Mouse (Mus musculus) heart, embryonic 12.5 days (tissue): ENCODE data around the gene Gnptg. TPM values are rescaled to one million over a fixed set of nuclear protein-coding genes. Genes with fewer than 3 reads are reported as not detected.
A peak's percentile ranks its signal among the peaks of the same experiment; 100 is the strongest.

ENCODE experiments used
- ATAC-seq: fragments of 200-750 bp; cut with Nextera tagmentation; 2 replicates; pipeline ENCODE4 v1.8.0; 2017; ENCODE audit warnings: moderate TSS enrichment, moderate library complexity; ENCODE audit not compliant: insufficient number of reproducible peaks, low FRiP score
- H3K27ac ChIP-seq: fragments of 300-500 bp; sonication (generic); 2 replicates; pipeline ENCODE4 v1.5.1; 2016; ENCODE audit warnings: mild to moderate bottlenecking, moderate library complexity; ENCODE audit not compliant: poor library complexity, severe bottlenecking
- H3K27me3 ChIP-seq: fragments of 300-500 bp; sonication (generic); replicated peaks from 2 replicates; pipeline ENCODE4 v1.6.1; 2016; ENCODE audit warnings: mild to moderate bottlenecking, moderate library complexity
- H3K36me3 ChIP-seq: fragments of 300-500 bp; sonication (generic); 2 replicates; pipeline ENCODE4 v1.6.1; 2016; ENCODE audit warnings: mild to moderate bottlenecking, moderate library complexity
- H3K4me1 ChIP-seq: fragments of 300-500 bp; sonication (generic); replicated peaks from 2 replicates; pipeline ENCODE4 v1.6.1; 2016; ENCODE audit warnings: mild to moderate bottlenecking
- H3K4me2 ChIP-seq: fragments of 300-500 bp; sonication (generic); 2 replicates; pipeline ENCODE4 v1.6.1; 2016; ENCODE audit warnings: mild to moderate bottlenecking, moderate library complexity
- H3K4me3 ChIP-seq: fragments of 300-500 bp; sonication (generic); 2 replicates; pipeline ENCODE4 v1.5.1; 2016; ENCODE audit warnings: mild to moderate bottlenecking
- H3K9ac ChIP-seq: fragments of 300-500 bp; sonication (generic); 2 replicates; pipeline ENCODE4 v1.6.1; 2016; ENCODE audit warnings: mild to moderate bottlenecking, moderate library complexity
- H3K9me3 ChIP-seq: fragments of 300-500 bp; sonication (generic); replicated peaks from 2 replicates; pipeline ENCODE4 v1.6.1; 2016; ENCODE audit warnings: mild to moderate bottlenecking, moderate library complexity
- WGBS: fragments of 180-500 bp; shearing (Covaris S2); methylation state at CpG from one replicate; pipeline ENCODE4 v1.1.7; 2016; 5-methylcytosine and 5-hydroxymethylcytosine counted together
- microRNA-seq: library from miRNA; unstranded; fragments of <30 nt; microRNA quantifications from one replicate; pipeline ENCODE4, GENCODE M21; 2017
- polyA plus RNA-seq: library from polyadenylated mRNA; unstranded; fragments of >200 nt; fragmentation: Nextera tagmentation; extraction: Ambion mirVana; gene quantifications from 2 replicates; pipeline ENCODE4 v1.2.1, GENCODE M21; 2016

The Gnptg gene
- polyA plus RNA-seq, 1 experiment from 2014 or later: 25.0 TPM

- Histone ChIP-seq H3K27me3 (no peaks in the 10 kb centered on the region), H3K9ac (peak within 1 kb of the TSS; percentile 95), H3K4me2 (peak within 1 kb of the TSS; percentile 83), H3K27ac (peak within 1 kb of the TSS; percentile 84), H3K4me3 (peak within 1 kb of the TSS; percentile 98), H3K4me1 (peaks cover 26% of the 10 kb centered on the region), H3K9me3 (no peaks in the 10 kb centered on the region), H3K36me3 (peaks cover 15% of the 10 kb centered on the region)
- under 1% methylated on average over 100 of the region's 104 CpGs for WGBS
- ATAC-seq: peak; percentile 61
These were observed 51.5 kb downstream of the Gnptg start, which contains the start of gene Unkl for GRCm38 (mm10) chr17:25188150-25189031. Unkl (plus strand) TSS chr17:25188397.

- Histone ChIP-seq H3K4me3 (peak overlapping the region; percentile 98), H3K4me1 (peaks cover 26% of the 10 kb centered on the region), H3K27me3 (no peaks in the 10 kb centered on the region), H3K4me2 (peak overlapping the region; percentile 83), H3K36me3 (peaks cover 15% of the 10 kb centered on the region), H3K27ac (peak overlapping the region; percentile 84), H3K9ac (peak overlapping the region; percentile 95), H3K9me3 (no peaks in the 10 kb centered on the region)
- 6% methylated on average over 11 of the region's 11 CpGs for WGBS
- no peak; the same call in 1 of the 2 replicates for ATAC-seq
These were observed 52.2 kb downstream of the Gnptg start for GRCm38 (mm10) chr17:25187784-25188149.

GRCm38 (mm10) chr17:25184961-25185360 lies 55.0 kb downstream of the Gnptg start:
- Histone ChIP-seq H3K4me2 (peak overlapping the region; percentile 93), H3K4me3 (peak overlapping the region; percentile 87), H3K27ac (peak overlapping the region; percentile 62; the same call in 1 of the 2 replicates), H3K4me1 (peaks cover 25% of the 10 kb centered on the region), H3K27me3 (peaks cover 15% of the 10 kb centered on the region), H3K36me3 (peaks cover 3% of the 10 kb centered on the region; the same call in 1 of the 2 replicates), H3K9me3 (no peaks in the 10 kb centered on the region), H3K9ac (peak overlapping the region; percentile 88)
- ATAC-seq: no peak
- WGBS: 6% methylated on average over 17 of the region's 17 CpGs

- peak within 1 kb of the TSS; percentile 87 for H3K27ac ChIP-seq
- H3K27me3 ChIP-seq: peaks cover 15% of the 10 kb centered on the region
- peak within 1 kb of the TSS; percentile 87 for H3K4me3 ChIP-seq
- peak within 1 kb of the TSS; percentile 93 for H3K4me2 ChIP-seq
- H3K9ac ChIP-seq: peak within 1 kb of the TSS; percentile 88
- peak; percentile 81 for ATAC-seq
- peaks cover 3% of the 10 kb centered on the region; the same call in 1 of the 2 replicates for H3K36me3 ChIP-seq
- peaks cover 18% of the 10 kb centered on the region for H3K4me1 ChIP-seq
- under 1% methylated on average over 50 of the region's 50 CpGs for WGBS
- no peaks in the 10 kb centered on the region for H3K9me3 ChIP-seq
These were observed 55.7 kb downstream of the Gnptg start, which contains the start of gene BC003965 for GRCm38 (mm10) chr17:25184129-25184691. BC003965 (plus strand) TSS chr17:25184554.

Small RNA genes lying within 50 kb of the gene (microRNA-seq; reads per million reads assigned to microRNA genes)
- gene Mir3547: not detected

Other genes starting within 250 kb of the Gnptg start
- gene Cramp1l, start 224.3 kb downstream of the Gnptg start, polyA plus RNA-seq: 8.5 and 10.1 TPM in 2 replicates
- 14.4 and 14.8 TPM in 2 replicates for gene Ift140, start 224.0 kb downstream of the Gnptg start, polyA plus RNA-seq
- 16.3 and 20.4 TPM in 2 replicates for gene Tmem204, start 156.5 kb downstream of the Gnptg start, polyA plus RNA-seq
- 23.5 and 30.7 TPM in 2 replicates for gene Telo2, start 124.2 kb downstream of the Gnptg start, polyA plus RNA-seq
- 0.27 TPM in 1 of 2 replicates, not detected in the other for gene Ptx4, start 119.4 kb downstream of the Gnptg start, polyA plus RNA-seq
- 19.5 and 21.1 TPM in 2 replicates for gene Clcn7, start 106.7 kb downstream of the Gnptg start, polyA plus RNA-seq
- gene Ccdc154, start 77.7 kb downstream of the Gnptg start, polyA plus RNA-seq: not detected in 2 replicates
- not detected in 2 replicates for gene Gm38655, start 64.7 kb downstream of the Gnptg start, polyA plus RNA-seq
- gene BC003965, start 55.6 kb downstream of the Gnptg start, polyA plus RNA-seq: 25.1 and 25.9 TPM in 2 replicates
- gene Unkl, start 51.7 kb downstream of the Gnptg start, polyA plus RNA-seq: 5.1 and 6.3 TPM in 2 replicates
- gene Tsr3, start within 50 bp of the Gnptg start, polyA plus RNA-seq: 33.3 and 34.1 TPM in 2 replicates
- 0.18 and 0.42 TPM in 2 replicates for gene Baiap3, start 16.2 kb upstream of the Gnptg start, polyA plus RNA-seq
- 459 and 468 TPM in 2 replicates for gene Ube2i, start 34.5 kb upstream of the Gnptg start, polyA plus RNA-seq
- not detected in 2 replicates for gene Prss34, start 58.3 kb upstream of the Gnptg start, polyA plus RNA-seq
- gene Prss28, start 68.5 kb upstream of the Gnptg start, polyA plus RNA-seq: not detected in 2 replicates
- not detected in 2 replicates for gene Prss29, start 78.5 kb upstream of the Gnptg start, polyA plus RNA-seq
- not detected in 2 replicates for gene Tpsab1, start 105.4 kb upstream of the Gnptg start, polyA plus RNA-seq
- not detected in 2 replicates for gene Tpsb2, start 126.2 kb upstream of the Gnptg start, polyA plus RNA-seq
- not detected in 2 replicates for gene Tpsg1, start 129.1 kb upstream of the Gnptg start, polyA plus RNA-seq
- 13.5 and 16.3 TPM in 2 replicates for gene Cacna1h, start 193.7 kb upstream of the Gnptg start, polyA plus RNA-seq
- gene Tekt4, start 214.5 kb upstream of the Gnptg start, polyA plus RNA-seq: 0.45 and 0.54 TPM in 2 replicates